Mouse (Mus musculus): Measurements from ENCODE around the gene Tmem107.
"Not testable (repeated sequence)": the region's sequence is repeated elsewhere in the genome, so short reads cannot be mapped to it uniquely, and the experiment has no call there.

Gene Tmem107

DNA sequence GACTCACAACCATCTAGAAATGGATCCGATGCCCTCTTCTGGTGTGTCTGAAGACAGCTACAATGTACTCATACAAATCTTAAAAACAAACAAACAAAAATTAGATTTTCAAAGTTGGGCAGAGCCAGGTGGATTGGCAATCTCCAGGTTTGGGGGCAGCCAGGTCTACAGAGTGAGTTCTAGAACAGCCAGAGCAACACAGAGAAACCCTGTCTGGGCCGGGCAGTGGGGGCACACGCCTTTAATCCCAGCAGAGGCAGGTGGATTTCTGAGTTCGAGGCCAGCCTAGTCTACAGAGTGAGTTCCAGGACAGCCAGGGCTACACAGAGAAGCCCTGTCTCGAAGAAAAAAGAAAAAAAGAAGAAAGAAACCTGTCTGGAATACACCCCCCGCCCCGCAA lies 23.2 kb downstream of the Tmem107 start:
- DNase-seq (ENCODE audit: low read depth, low spot score): not testable (repeated sequence)

- DNase-seq (ENCODE audit: low read depth, low spot score): peak; percentile 100
Observed at GRCm38 (mm10) chr11:69094697-69095429, 24.3 kb downstream of the Tmem107 start, which contains the start of gene Per1. Gene Per1 (plus strand): TSS chr11:69095217.

DNA sequence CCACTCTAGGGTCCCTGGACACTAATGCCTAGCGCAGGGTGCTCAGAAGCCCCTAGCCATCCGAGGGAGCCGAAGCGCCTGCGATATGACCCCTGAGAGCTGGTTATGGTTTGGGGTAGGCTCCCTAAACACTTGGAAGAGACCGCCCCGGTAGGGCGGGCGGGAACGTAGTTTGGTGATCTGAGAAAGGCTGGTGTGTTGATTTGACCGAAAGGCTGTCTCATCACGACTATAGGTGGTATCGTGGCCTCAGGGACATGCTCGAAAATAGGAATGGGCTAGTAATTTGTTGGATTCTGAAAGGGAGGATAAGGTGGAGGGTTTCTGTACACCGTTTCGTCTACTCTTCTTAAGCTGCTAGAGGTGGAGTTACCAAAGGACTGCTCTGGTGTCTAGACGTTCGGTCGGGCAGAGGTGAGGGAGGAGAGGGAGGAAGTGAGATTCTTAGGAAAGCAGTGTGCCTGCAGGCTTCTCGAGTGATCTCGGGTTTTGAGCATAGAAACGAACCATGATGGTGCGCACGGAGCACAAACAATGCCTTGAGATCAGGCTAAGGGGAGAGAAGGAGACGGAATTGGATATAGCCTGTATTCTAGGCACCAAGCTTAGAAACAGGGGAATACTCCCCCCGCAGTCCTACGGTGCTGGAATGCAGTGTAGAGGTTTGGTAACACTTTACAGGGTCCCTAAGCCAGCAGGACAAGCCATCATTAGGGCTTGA lies 25.1 kb downstream of the Tmem107 start:
- peak; percentile 66 for DNase-seq (ENCODE audit: low read depth, low spot score)

- peak; percentile 81 for DNase-seq (ENCODE audit: low read depth, low spot score)
Observed at GRCm38 (mm10) chr11:69096360-69096986, 25.9 kb downstream of the Tmem107 start.

DNA sequence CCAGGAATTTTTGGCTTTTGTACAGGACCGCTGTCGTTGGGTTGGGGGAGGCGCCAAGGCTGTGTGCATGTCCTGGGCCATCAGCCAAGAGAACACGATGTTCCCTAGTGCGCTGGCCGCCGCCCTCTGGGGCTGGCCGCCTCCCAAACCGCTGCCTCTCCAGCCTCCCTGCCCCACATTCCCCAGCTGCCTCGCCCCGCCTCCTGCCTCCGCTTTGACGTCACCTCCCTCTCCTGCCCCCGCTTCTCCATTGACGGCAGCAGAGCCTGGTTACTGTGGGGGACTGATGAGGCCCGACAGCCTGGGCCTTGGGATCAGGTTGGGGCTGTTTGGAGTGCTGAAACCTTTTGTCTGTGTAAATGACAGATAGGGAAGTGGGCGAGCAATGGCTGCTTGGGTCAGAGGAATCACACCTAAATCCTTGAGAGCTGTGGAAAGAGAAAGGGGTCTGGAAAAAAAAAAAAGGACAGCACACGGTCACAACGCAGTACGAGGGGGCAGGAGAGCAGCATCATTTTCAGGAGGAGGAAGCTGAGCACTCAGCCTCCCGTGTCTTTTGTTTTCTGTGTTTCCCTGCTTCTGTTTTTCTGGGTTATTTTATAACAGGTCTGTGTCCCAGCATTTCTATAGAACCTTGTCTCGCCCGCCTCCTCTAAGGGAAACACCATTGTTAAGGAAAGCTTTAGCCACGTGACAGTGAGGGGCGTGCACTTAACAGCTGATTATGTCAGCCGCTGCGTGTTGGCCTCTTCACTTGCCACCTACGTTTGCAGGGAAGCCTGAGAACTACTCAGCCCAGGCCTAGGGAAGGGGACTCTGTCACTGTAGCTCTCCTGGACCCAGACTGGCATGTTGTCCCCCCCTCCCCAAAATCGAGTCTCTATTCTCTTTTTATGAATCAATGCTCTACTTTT lies 26.6 kb downstream of the Tmem107 start:
- DNase-seq (ENCODE audit: low read depth, low spot score): peak; percentile 100

DNA sequence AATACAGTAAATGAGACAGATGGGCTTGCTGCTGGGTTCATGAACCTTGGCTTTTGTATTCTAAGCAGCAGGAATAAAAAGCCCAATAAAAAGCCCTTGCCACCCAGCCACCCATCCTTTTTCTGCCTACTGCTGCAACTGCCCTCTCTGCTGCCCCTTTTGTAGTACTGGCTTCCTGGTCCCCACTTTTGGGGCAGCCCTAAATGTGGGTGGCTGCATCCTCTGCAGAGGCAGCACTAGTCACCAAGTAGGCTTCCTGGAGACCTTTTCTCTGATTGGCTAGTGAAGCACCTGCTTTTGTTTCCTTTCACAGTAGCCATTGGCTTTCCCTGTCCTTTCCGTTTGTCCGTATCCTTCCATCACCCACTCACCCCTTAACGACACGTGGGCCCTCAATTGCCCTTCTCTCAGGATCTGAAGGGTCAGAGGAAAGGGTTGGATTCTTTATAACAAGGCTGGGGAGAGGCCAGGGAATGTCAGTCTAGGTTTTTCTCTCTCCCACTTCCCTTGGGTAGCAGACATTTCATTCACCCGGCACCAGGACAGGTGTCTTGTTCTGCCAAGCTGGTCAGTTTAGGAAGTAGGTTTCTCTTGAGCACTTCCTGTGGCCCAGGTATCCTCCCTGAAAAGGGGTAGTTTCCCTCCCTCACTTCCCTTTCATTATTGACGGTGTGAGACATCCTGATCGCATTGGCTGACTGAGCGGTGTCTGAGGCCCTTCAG lies 27.6 kb downstream of the Tmem107 start:
- DNase-seq (ENCODE audit: low read depth, low spot score): no peak

GRCm38 (mm10) chr11:69098762-69099091 lies 28.1 kb downstream of the Tmem107 start:
- DNase-seq (ENCODE audit: low read depth, low spot score): peak; percentile 100

DNA sequence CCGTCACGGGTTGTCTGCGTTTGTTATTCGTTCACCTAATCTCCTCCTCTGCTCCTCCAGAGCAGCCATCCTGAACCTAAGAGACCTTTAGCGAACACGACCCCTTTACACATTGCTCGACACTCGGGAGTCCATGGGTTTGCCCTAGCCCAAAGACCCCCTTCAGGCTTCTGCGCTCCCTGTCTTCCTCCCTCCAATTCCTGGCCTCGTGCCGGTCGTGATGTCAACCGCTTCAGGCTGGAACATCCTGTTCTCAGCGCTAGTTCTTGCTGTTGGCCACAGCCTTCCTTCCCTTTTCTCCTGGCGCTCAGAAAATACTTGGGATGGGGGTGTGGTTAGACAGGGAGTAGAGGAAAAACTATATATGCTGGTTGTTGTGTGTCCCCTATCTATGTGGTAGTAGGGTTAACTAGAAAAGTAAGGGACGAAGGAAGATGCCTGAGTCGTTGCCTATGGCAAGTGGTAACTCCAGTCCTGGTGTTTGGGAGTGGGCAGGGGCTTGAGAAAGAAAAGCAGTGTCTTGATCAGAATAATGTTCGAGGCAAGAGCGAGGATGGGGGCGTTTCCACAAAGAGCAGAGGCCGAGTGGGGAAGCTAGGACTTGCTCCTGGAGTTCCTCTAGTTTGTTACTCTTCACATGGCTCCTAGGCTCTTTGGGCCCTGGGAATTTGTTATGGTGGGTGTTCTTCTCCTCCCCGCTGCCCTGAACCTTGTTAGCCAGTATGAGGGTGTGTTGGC lies 28.7 kb downstream of the Tmem107 start:
- peak; percentile 94 for DNase-seq (ENCODE audit: low read depth, low spot score)

DNA sequence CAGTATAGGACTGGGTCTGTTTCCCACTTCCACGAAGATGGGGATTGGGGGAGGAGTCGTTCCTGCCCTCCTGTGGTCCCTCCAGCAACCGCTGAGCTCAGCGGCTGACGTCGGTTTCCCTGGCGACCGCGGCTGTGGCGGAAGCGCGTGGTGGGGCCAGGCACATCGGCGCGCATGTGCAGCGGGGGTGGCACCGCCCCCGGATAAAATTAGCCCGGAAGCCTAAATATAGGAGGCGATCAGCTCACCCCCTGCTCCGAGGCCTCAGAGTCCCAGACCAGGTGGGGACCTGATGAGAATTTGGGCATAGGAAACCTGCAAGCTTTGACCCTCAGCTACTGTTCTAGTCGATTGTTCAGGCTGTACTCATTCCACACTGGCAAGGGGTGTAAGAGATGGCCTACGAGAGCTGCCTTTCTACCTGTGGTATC lies 29.3 kb downstream of the Tmem107 start:
- DNase-seq (ENCODE audit: low read depth, low spot score): peak; percentile 98

DNA sequence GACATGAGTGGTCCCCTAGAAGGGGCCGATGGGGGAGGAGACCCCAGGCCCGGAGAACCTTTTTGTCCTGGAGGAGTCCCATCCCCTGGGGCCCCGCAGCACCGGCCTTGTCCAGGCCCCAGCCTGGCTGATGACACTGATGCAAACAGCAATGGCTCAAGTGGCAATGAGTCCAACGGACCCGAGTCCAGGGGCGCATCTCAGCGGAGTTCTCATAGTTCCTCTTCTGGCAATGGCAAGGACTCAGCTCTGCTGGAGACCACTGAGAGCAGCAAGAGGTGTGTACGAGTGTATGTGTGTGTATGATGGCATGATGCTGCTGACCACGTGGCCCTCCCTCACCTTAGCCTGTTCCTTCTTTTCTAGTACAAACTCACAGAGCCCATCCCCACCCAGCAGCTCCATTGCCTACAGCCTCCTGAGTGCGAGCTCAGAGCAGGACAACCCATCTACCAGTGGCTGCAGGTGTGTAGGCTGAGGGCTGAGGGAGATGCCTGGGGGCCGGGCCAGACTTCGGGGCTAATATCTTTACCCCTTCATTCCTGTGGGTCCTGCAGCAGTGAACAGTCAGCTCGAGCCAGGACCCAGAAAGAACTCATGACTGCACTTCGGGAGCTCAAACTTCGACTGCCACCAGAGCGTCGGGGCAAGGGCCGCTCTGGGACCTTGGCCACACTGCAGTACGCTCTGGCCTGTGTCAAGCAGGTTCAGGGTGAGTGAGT lies 30.2 kb downstream of the Tmem107 start:
- no peak for DNase-seq (ENCODE audit: low read depth, low spot score)

DNA sequence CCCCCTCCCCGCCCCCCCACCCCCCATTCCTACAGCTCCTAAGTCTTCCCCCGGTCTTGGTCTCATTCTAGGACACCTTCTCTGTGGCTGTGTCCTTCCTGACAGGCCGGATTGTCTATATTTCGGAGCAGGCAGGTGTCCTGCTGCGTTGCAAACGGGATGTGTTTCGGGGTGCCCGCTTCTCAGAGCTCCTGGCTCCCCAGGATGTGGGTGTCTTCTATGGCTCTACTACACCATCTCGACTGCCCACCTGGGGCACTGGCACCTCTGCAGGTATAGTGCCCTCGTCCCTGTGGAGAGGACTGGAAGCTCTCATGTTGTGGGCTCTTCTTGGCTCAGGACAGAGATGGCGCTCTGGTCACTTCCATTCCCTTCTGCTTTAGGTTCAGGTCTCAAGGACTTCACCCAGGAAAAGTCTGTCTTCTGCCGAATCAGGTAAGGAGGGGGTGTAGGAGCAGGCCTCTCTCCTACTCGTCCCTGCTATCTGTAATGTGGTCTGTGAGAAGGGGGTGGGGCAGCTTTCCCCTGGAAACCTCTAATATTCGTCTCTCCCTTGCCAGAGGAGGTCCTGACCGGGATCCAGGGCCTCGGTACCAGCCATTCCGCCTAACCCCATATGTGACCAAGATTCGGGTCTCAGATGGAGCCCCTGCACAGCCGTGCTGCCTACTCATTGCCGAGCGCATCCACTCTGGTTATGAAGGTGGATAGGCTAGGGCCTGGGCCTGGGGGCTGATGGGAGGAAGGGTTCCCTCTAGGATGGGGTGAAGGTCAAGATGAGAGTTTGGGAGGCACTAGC lies 31.2 kb downstream of the Tmem107 start:
- DNase-seq (ENCODE audit: low read depth, low spot score): no peak

DNA sequence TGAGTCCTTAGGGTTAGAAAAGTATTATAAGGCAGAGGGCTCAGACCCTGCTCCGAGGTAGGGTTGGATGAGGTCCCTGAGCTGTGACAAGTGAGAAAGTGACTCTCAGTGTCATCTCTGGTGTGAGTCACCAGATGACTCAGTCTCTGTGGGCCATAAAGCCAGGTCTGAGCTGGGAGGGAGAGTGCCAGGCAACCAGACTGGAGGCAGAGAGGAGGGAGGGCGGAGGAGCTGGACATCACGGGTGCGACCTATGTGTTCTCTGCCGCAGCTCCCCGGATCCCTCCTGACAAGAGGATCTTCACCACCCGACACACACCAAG lies 31.8 kb downstream of the Tmem107 start:
- DNase-seq (ENCODE audit: low read depth, low spot score): no peak

- DNase-seq (ENCODE audit: low read depth, low spot score): no peak
Observed at GRCm38 (mm10) chr11:69103121-69103520, 32.5 kb downstream of the Tmem107 start.

GRCm38 (mm10) chr11:69103531-69104435 lies 33.2 kb downstream of the Tmem107 start:
- DNase-seq (ENCODE audit: low read depth, low spot score): no peak

DNA sequence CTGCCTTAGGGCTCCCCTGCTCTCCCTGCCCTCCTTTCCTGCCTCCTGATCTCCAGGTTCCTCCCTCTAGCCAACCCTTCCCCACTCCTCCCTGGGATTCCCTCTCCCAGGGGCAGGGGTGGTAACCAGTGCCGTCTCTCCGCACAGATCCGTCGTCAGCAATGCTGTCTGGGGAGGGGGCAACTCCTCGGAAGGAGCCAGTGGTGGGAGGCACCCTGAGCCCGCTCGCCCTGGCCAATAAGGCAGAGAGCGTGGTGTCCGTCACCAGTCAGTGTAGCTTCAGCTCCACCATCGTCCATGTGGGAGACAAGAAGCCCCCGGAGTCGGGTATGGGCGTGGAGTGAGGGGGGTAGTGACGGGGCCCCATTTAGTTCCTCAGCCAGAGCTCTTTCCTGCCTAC lies 33.9 kb downstream of the Tmem107 start:
- no peak for DNase-seq (ENCODE audit: low read depth, low spot score)

- no peak for DNase-seq (ENCODE audit: low read depth, low spot score)
Observed at GRCm38 (mm10) chr11:69105227-69105626, 34.6 kb downstream of the Tmem107 start.

GRCm38 (mm10) chr11:69105796-69106195 lies 35.2 kb downstream of the Tmem107 start:
- DNase-seq (ENCODE audit: low read depth, low spot score): no peak

GRCm38 (mm10) chr11:69106299-69106698 lies 35.7 kb downstream of the Tmem107 start:
- no peak for DNase-seq (ENCODE audit: low read depth, low spot score)

All from skeletal muscle tissue, adult 2 months (tissue).